Mouse (Mus musculus) embryo, embryonic 11 days (tissue): ENCODE data around the gene Itpka.

Source experiments
- DNase-seq: peaks from one replicate; pipeline ENCODE4 v3.0.0-alpha.2; 2015

The Itpka gene

DNA sequence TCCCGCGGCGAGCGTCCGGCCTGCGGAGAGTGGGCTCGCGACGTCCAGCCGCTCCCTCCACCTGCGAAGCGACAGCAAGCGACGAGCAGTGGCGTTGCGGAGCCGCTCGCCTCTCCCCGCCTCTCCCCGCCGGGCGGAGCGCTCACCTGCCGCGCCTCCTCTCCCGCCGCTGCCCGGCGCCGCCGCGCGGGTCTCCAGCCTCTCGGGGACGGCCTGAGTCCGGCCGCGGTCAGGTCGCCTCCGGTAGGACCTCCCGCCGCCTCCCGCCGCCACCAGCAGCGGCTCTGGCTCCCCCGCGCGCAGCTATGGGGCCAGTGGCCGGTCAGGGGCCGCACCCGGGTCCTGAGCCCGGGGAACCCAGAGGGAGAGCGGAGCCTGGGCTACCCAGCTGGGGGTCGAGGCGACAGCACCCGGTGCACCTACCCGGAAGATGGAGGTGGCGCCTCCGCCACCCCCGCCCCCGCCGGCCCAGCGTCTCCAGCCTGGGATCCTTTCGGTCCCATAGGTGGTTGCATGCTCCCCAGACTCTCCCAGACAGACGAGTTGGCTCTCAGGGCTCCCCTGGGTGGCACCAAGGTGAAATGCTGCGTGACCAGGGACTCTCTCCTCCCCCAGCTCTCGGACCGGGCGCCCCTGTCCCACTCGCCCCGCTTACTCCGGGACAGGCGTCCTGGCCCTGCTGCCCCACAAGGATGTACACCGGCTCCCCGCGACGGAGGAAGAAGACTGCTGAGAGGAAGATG lies 16.1 kb downstream of the Itpka start:
- DNase-seq = peak; percentile 60

GRCm38 (mm10) chr2:119758844-119759835 lies 17.0 kb downstream of the Itpka start:
- peak; percentile 33 for DNase-seq

- no peak for DNase-seq
Measured at GRCm38 (mm10) chr2:119760251-119760650, 18.1 kb downstream of the Itpka start, which contains the start of gene Ltk. Gene Ltk (minus strand): TSS chr2:119760431.

- DNase-seq = no peak
Measured at GRCm38 (mm10) chr2:119762276-119762675, 20.1 kb downstream of the Itpka start.

- DNase-seq = no peak
Measured at GRCm38 (mm10) chr2:119763924-119764323, 21.8 kb downstream of the Itpka start.

GRCm38 (mm10) chr2:119767246-119767645 lies 25.1 kb downstream of the Itpka start:
- DNase-seq = no peak

DNA sequence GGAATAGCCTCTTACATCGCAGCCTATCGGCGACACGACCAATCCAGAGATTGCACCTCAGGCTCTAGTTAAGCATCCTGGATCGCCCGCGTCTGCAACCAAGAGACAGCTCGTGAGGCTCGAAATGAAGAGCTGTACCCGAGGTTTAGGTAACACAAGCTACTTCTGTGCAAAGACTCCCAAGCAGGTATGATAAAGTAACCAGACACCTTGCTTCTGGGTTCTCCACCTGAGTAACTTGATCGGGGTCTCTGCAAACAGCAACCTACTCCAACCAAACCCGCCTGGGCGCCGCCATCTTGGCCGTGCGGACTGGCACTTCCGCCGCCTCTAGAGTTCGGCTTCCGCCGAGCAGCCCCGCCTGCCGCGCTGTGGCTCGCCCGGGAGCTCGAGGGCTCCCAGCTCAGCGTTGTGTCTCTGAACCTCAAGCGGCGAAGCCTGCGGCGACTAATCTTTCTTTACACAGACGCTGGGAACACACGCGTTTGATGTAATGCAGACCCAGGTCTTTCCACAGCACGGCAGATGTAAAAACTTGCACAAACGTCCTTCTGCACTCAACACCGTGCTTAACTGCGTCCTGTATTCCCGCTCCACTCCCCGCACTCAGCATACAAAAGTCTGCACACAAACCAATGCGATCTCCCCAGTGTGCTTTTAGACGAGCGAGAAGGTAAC lies 45.2 kb downstream of the Itpka start, which contains the start of gene Rpap1:
Rpap1 (minus strand) TSS at position 332 of the 678 bp plus-strand sequence.
- peak; percentile 95 for DNase-seq

DNA sequence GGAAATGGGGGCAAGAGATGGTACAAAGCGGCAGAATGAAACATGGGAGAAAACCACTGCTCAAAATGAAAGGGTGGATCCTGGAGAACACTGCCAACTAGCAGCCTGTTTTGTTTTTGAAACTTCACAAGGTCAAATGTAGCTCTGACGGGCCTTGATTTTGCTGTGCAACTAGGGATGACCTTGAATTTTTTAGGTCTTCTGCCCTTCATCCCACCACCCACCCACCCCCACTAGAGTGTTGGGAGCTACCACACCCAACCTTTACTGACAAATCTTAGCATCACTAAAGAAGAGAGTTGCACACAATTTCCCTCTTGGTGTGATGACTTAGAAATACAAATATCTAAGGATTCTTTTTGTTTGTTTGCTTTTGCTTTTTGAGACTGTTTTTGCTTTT lies 47.9 kb downstream of the Itpka start:
- DNase-seq = no peak

GRCm38 (mm10) chr2:119797279-119797783 lies 55.2 kb downstream of the Itpka start, which contains the start of gene Tyro3:
Gene Tyro3 (plus strand): TSS chr2:119797733.
- no peak for DNase-seq

- DNase-seq = peak; percentile 76
Measured at GRCm38 (mm10) chr2:119798246-119798927, 56.2 kb downstream of the Itpka start.

GRCm38 (mm10) chr2:119799181-119799960 lies 57.2 kb downstream of the Itpka start:
- peak; percentile 79 for DNase-seq

- DNase-seq = peak; percentile 40
Measured at GRCm38 (mm10) chr2:119799961-119800550, 57.9 kb downstream of the Itpka start.
